Mouse (Mus musculus) adrenal gland, postnatal 10 days (tissue): ENCODE results near the gene Efcab12. TPM values are rescaled to one million over a fixed set of nuclear protein-coding genes. Genes with fewer than 3 reads are reported as not detected.

Experiments
- DNase-seq: peaks from one replicate; pipeline ENCODE4 v3.0.0; 2021; ENCODE audit warnings: mixed read lengths
- total RNA-seq, 2 experiments: library from RNA; stranded (reverse); gene quantifications; 2 replicates each; pipeline ENCODE4 v1.2.3; 2021

Gene Efcab12
- total RNA-seq, 2 experiments from 2014 or later, result 0.57 to 1.00 TPM

DNA sequence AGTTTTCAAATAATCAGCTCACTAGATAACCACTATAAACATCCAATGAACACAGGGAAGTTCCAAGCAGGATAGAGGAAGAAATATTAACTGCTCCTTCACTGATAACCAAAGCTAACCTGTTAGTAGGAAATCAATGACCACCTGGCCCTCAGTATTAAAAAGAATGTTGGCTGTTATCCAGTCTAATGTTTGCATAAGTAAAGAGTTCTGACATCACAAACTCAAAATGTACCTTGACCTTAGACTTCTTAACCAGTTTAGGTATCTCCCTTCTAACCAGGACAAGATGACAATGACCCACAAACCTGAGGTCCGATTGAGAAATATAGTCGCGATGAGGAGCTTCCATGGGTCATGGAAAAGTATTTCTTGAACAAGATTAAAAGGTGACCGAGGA lies 6.8 kb upstream of the Efcab12 start:
- no peak for DNase-seq

GRCm38 (mm10) chr6:115838745-115839144 lies 533 bp upstream of the Efcab12 start:
- DNase-seq, result no peak

DNA sequence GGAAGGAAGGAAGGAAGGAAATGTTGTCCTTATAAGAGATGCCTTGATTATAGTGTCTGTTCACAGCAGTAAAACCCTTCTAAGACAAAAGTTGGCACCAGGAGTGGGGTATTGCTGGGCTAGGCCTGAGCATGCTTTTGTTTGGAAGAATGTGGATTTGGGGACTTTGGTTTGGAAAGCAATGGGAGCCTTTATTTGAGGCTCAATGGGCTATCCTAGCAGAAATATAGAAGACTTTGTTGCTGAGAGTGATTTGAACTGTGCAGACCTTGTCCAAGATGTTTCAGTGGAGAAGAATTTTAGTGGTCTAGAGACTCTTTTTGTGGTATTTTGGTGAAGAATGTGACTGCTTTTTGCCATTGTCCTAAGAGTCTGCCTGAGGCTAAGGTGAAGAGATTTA lies 4.4 kb downstream of the Efcab12 start:
- DNase-seq, result no peak

DNA sequence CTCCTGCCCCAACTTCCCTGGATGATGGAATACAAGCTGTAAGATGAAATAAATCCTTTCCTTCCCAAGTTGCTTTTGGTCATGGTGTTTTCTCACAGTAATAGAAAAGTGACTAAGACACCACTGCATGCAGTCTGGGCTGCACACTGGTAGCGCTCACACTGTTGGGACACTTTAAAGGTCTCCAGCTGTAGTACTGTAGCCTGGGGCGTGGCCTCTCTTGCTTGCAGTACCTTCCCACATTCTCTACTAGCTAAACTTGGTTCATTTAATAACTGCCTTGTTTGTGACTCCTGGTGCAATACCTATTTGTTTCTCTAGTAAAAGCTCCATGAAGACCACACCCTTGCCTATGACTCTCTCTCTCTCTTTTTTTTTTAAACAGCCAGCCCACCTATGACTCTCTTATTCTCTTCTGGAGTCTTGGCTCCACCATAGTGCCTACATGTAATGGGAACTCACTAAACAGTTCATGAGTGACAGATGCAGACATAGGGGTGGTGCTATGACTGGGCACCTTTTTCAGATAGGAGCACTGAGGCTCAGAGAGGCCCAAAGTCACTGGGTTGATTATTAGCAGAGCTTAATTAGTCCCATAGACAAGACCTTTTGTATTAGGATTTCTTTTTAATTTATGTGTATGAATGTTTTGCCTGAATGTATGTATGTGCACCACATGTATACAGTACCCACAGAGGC lies 5.9 kb downstream of the Efcab12 start:
- DNase-seq, result no peak

- no peak for DNase-seq
Observed at GRCm38 (mm10) chr6:115830779-115831601, 7.2 kb downstream of the Efcab12 start.

DNA sequence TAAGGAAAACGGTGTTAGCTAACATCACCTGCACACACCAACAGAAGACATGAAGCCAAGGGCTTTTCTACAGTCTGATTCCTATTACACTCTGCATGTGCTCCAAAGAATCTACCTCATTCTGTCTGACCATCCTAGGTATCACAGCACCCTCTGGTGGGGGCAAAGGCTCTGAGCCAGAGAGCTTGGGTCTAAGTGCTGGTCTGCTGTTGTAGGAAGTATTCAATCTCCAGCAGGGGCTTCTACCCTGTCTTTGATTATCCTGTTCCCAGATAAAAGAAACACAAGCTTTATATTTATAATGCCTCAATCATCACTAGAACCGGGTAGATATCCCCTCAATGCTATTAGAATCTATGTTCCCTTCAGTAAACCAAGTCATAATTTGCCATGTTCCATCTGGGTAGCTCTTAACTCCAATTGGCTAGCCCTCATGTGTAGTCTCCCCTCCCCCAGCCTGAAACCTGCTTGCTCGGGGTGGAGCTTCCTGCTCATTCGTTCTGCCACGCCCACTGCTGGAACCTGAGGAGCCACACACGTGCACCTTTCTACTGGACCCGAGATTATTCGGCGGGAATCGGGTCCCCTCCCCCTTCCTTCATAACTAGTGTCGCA lies 14.3 kb downstream of the Efcab12 start:
- DNase-seq, result peak; percentile 79

DNA sequence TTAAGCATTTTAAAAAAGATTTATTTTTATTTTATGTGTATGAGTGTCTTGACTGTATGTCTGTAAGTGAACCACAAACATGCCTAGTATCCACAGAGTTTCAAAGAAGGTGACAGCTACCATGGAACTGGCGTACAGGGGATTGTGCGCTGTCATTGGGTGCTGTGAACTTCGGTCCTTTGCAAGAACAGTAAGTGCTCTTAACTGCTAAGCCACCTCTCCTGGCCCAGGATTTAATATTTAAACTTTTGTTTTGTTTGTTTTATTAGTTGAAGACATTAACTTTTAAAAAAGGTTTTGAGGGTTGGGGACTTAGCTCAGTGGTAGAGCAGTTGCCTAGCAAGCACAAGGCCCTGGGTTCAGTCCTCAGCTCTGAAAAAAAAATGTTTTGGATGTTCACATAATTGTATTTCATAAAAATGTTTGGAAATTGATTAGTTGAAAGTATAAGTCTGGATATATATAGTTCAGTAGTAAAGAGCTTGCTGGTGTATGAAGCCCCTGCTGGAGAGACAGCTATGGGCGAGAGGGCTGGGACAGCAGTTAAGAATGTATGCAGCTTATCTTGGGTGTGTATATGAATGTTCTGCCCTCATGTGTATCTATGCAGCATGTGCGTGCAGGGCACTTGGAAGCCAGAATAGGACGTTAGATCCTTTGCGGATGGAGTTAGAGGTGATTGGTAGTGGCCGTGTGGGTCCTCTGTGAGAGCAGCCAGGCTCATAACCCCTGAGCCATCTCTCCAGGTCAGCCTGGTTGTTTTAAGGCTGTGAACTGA lies 16.8 kb downstream of the Efcab12 start:
- DNase-seq, result no peak

- DNase-seq, result no peak
Observed at GRCm38 (mm10) chr6:115818129-115818528, 20.1 kb downstream of the Efcab12 start.

DNA sequence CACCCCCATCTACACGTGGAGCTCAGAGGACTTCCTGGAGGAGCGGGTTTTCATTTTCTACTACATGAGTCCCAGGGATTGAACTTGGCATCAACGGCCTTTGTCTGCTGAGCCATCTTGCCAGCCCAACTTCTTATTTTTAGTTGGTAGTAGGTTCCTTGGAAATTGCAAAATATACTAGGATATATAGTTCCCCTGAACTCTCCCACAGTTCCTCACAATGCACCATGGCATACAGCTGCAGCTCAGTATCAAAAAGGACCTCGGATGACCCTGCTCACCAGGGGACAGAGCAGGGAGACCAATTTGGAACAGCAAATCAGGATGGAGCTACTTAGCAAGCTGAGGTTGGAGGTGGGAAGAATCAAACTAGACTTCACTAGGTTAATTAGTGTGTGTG lies 23.2 kb downstream of the Efcab12 start:
- DNase-seq, result no peak

- peak; percentile 79 for DNase-seq
Observed at GRCm38 (mm10) chr6:115814104-115814503, 24.1 kb downstream of the Efcab12 start.

DNA sequence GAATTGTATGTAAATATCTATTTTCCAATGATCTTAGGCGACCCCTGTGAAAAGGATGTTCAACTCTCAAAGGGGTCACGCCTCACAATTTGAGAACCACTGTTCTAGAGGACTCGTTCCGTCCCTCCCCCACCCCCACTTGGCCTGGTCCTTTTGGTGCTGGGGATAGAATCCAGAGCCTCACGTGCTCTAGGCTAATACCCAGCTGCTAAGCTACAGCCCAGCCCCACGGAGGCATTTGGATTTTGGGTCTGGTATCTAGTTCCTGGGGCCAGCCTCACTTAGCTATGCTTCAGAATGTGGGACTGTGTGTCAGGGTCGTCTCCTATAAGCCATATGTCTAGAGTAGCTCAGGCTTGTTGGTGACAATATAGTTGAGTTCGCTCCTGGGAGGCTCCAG lies 26.6 kb downstream of the Efcab12 start:
- no peak for DNase-seq

DNA sequence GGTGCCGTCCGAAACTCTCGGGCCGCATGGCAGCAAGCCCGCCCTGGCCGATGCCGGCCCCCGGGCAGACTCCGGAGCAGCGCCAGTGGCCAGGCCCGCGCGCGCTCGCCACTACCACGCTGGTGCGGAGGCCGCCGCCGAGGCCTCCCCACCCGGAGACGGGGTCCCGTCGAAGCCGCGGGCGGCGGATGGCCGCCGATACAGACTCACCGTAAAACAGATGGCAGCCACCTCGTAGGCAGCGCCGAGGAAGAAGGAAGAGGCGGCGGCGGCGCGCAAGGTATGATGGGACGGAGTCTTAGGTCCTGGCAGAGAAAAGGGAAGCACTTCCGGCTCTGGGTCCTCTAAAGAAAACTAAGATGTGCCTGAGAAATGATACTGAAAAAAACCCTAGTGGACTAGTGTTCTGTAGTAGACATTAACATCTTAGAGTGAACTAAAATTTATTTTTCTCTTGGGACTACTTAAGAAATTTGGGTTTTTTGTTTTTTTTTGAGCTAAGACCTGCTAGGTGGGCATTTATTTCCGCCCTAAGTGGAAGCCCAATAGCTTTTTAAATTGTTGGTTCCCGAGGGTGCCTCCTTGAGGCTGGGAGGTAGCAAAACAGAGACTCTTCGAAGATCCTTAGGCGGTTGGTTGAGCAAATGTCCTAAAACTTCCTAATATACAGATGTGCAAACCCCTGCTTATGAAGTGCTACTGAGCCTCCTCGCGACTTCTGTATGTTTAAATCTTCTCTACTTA lies 29.6 kb downstream of the Efcab12 start, which contains the start of gene Rpl32:
Gene Rpl32, minus strand, starts transcription at position 260 of the 744 bp plus-strand sequence.
- DNase-seq, result peak; percentile 89

DNA sequence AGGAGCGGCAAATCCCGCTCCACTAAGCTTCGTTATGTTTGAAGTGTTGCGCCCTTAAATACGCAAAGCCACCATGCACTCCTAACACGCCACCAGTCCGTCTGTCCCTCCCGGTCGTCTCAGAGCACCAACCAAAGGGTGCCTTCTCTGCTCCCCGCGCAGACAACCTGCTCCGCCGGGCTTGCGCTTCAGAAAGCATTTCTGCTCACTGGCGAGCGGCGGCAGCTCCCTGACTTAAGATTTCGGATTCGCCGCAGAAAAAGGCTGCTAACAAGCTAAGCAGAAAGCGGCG lies 30.1 kb downstream of the Efcab12 start:
- DNase-seq, result no peak

DNA sequence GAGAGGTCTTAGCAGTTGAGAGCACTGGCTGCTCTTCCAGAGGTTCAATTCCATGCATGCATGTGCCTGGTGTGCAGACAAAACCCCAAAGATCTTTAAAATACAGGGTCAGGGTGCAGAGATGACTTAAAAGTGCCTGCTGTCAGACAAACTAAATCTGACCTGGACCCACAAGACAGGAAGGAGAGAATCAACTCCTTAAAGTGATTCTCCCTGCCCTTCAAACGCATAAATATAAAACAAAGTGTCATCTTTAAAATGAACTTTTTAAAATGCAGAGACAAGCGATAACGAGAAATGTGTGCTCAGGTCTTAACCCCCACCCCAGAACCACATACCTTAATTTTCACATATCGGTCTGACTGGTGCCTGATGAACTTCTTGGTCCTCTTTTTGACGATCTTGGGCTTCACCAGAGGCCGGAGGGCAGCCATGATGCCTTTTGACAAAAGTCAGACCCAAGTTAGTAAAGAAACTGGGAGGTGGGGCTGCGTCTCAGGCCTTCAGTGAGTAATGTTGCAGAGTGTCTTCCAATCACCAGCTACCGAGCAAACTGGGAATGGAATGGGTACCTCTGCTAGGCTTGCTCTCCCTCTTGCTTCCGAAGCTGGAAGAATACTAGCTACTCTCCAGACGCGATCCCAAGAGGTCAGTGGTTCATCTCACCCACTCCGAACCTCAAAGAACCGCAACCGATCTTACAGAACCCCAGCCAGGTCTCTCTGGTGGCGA lies 30.6 kb downstream of the Efcab12 start:
- DNase-seq, result peak; percentile 23

GRCm38 (mm10) chr6:115804432-115805192 lies 33.6 kb downstream of the Efcab12 start:
- DNase-seq, result no peak

DNA sequence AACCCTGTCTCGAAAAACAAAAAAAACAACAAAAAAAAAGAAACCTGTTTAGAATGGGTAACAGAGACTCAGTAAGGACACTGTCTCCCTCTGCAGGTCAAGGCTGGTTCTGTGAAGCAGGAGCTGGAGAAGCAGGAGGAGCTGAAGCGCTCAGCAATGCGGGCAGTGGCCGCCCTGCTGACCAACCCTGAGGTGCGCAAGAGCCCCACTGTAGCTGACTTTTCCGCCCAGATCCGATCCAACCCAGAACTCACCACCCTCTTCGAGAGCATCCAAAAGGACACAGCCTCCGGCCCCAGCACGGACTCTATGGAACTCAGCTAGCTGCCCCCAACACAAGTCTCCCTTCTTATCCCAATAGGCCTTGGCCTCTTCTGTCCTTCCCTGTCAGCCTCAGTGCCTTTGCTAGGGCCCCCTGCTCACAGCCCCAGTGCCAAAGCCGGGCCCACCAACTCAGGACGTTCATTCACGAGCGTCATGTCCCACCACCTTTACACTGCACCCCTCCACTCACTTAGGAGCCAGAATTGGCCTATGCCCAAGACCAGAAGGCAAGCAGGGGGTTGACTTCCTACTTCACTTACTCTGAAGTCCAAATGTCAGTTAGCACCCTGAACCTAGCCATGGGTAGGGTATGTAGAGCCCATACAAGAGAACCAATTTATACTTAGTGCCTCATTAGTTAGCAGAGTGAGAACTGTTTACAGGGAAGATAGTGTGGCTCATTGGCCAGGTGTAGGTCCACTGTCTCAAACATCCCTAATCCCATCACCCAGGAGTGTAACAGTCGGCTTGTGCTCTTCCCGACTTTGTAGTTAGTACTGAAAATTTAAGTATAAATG lies 34.5 kb downstream of the Efcab12 start:
- peak; percentile 84 for DNase-seq

DNA sequence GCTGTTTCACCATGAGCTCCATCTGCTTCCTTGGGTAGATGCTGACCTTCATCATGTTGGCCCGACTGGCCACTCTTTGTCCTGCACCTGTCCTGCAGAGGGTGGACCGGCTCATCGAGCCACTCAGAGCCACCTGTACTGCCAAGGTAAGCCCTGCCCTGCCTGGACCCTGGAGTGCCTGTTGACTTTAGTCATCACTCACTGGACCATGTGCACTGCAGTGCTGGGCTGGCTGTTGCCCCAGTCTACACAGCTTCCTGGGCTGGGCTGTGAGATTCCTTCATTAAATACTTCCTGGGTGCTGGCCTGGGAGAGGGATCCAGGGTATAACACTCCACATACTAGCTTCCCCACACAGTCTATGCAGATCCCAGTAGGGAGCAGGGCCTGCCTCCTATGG lies 36.4 kb downstream of the Efcab12 start:
- DNase-seq, result no peak

DNA sequence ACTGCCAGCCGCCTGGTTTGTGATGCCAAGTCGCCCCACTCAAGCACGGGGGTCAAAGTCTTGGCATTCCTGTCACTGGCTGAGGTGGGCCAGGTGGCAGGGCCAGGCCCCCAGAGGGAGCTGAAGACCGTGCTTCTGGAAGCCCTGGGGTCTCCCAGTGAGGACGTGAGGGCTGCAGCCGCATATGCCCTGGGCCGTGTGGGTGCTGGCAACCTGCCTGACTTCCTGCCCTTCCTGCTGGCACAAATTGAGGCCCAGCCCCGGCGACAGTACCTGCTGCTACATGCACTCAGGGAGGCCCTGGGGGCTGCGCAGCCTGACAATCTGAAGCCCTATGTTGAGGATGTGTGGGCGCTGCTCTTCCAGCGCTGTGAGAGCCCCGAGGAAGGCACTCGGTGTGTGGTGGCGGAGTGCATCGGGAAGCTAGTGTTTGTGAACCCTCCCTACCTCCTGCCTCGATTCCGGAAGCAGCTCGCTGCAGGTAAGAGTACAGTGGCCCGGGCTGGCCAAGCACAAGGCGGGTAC lies 45.5 kb downstream of the Efcab12 start:
- no peak for DNase-seq
